Mouse (Mus musculus) megakaryocyte, embryonic 14.5 days (primary cell): ENCODE measurements around the gene Tmem151b.

Experiments
- FLI1 ChIP-seq: IDR thresholded peaks from 2 replicates; pipeline ENCODE4 v1.6.1; 2012; ENCODE audit warnings: low read length, inconsistent platforms, mixed read lengths
- GATA1 ChIP-seq: IDR thresholded peaks from 3 replicates; pipeline ENCODE4 v1.6.1; 2012; ENCODE audit warnings: mixed read lengths, low read length, inconsistent platforms, borderline replicate concordance

GRCm38 (mm10) chr17:45585725-45586448 lies 36.4 kb upstream of the Tmem151b start:
- TF ChIP-seq FLI1 (no peak), GATA1 (no peak)
